Comparison of ENCODE assay signal across 8 mouse cellular contexts in genomic region chr13:23764324-23765171, GRCm38 (mm10). TPM values are rescaled to one million over a fixed set of nuclear protein-coding genes. Genes with fewer than 3 reads are reported as not detected.
DNase-seq lines count a peak whose midpoint lies in the region; ATAC-seq and TF ChIP-seq lines count a peak whose summit lies in the region.

No protein-coding gene starts in this region.

- H3K9ac ChIP-seq in kidney, embryonic 14.5 days (ENCODE audit: low read depth, low read length): peak overlapping the region; percentile 81
- H3K9ac ChIP-seq in hindbrain, embryonic 11.5 days (ENCODE audit: low read depth, low read length): peak overlapping the region; percentile 82
- H3K9ac ChIP-seq in midbrain, embryonic 13.5 days (replicated peaks): peak overlapping the region; percentile 74

- no peak for TF ChIP-seq CTCF in bone marrow, adult 2 months (IDR thresholded peaks at IDR 0.05; ENCODE audit: control insufficient read depth, insufficient read depth, low read length)

- no peaks in the 10 kb centered on the region for H3K9me3 ChIP-seq in kidney, embryonic 14.5 days (ENCODE audit: control insufficient read depth, low read length)
- no peaks in the 10 kb centered on the region for H3K9me3 ChIP-seq in hindbrain, embryonic 11.5 days (ENCODE audit: control insufficient read depth, low read length)
- no peaks in the 10 kb centered on the region for H3K9me3 ChIP-seq in midbrain, embryonic 13.5 days

- H3K4me3 ChIP-seq in kidney, embryonic 14.5 days (ENCODE audit: low read length): peak overlapping the region; percentile 57
- peak overlapping the region; percentile 71 for H3K4me3 ChIP-seq in bone marrow, adult 2 months (replicated peaks; ENCODE audit: control insufficient read depth, low read depth, low read length)
- peak overlapping the region; percentile 57 for H3K4me3 ChIP-seq in hindbrain, embryonic 11.5 days (ENCODE audit: low read depth, low read length)
- peak overlapping the region; percentile 59 for H3K4me3 ChIP-seq in midbrain, embryonic 13.5 days (replicated peaks)

- TF ChIP-seq POLR2A in bone marrow, adult 2 months (IDR thresholded peaks at IDR 0.05; ENCODE audit: borderline replicate concordance, control insufficient read depth, low read depth, low read length): no peak

- H3K4me1 ChIP-seq in kidney, embryonic 14.5 days (ENCODE audit: control insufficient read depth, insufficient read depth, low read length): peaks cover 18% of the 10 kb centered on the region; the same call in 1 of the 2 replicates
- peaks cover 2% of the 10 kb centered on the region; the same call in 1 of the 2 replicates for H3K4me1 ChIP-seq in bone marrow, adult 2 months (ENCODE audit: control insufficient read depth, insufficient read depth, low read length)
- H3K4me1 ChIP-seq in hindbrain, embryonic 11.5 days (replicated peaks; ENCODE audit: control insufficient read depth, insufficient read depth, low read length): peaks cover 5% of the 10 kb centered on the region; the same call in 1 of the 2 replicates
- H3K4me1 ChIP-seq in midbrain, embryonic 13.5 days (replicated peaks): peaks cover 30% of the 10 kb centered on the region

- WGBS in kidney, embryonic 14.5 days: 39% methylated on average over 12 of the region's 12 CpGs
- whole genome bisulfite sequencing in bone marrow, adult 2 months: 47% methylated on average over 12 of the region's 12 CpGs
- WGBS in hindbrain, embryonic 11.5 days: 35% methylated on average over 12 of the region's 12 CpGs
- WGBS in midbrain, embryonic 13.5 days: 26% methylated on average over 12 of the region's 12 CpGs

- no peak for DNase-seq in kidney, postnatal 14 days
- no peak for DNase-seq in hindbrain, embryonic 11.5 days (ENCODE audit: low spot score)
- no peak for DNase-seq in adipocyte (ENCODE audit: low spot score)
- no peak for DNase-seq in spleen, adult 12 weeks (ENCODE audit: low spot score)

- peak overlapping the region; percentile 55 for H3K4me2 ChIP-seq in kidney, embryonic 14.5 days (replicated peaks; ENCODE audit: low read depth, low read length)
- H3K4me2 ChIP-seq in hindbrain, embryonic 11.5 days (replicated peaks; ENCODE audit: low read depth, low read length): peak overlapping the region; percentile 89
- peak overlapping the region; percentile 87 for H3K4me2 ChIP-seq in midbrain, embryonic 13.5 days (replicated peaks)

- no peaks in the 10 kb centered on the region for H3K27me3 ChIP-seq in kidney, embryonic 14.5 days (ENCODE audit: control insufficient read depth, insufficient read depth, low read length)
- H3K27me3 ChIP-seq in hindbrain, embryonic 11.5 days (ENCODE audit: control insufficient read depth, insufficient read depth, low read length): no peaks in the 10 kb centered on the region
- H3K27me3 ChIP-seq in midbrain, embryonic 13.5 days: no peaks in the 10 kb centered on the region

- ATAC-seq in kidney, embryonic 14.5 days (ENCODE audit: low FRiP score, low TSS enrichment): no peak
- ATAC-seq in hindbrain, embryonic 11.5 days (ENCODE audit: low FRiP score): no peak
- ATAC-seq in midbrain, embryonic 13.5 days: no peak
- ATAC-seq in monocyte, adult 5-6 weeks (replicated peaks; ENCODE audit: insufficient number of reproducible peaks, low FRiP score, low TSS enrichment, poor library complexity, severe bottlenecking): no peak

- no peaks in the 10 kb centered on the region for H3K36me3 ChIP-seq in kidney, embryonic 14.5 days (ENCODE audit: control insufficient read depth, insufficient read depth, low read length)
- no peaks in the 10 kb centered on the region for H3K36me3 ChIP-seq in hindbrain, embryonic 11.5 days (ENCODE audit: control insufficient read depth, insufficient read depth, low read length)
- no peaks in the 10 kb centered on the region for H3K36me3 ChIP-seq in midbrain, embryonic 13.5 days

- H3K27ac ChIP-seq in kidney, embryonic 14.5 days (ENCODE audit: low read depth, low read length): peak overlapping the region; percentile 98
- peak overlapping the region; percentile 94 for H3K27ac ChIP-seq in bone marrow, adult 2 months (ENCODE audit: control insufficient read depth, insufficient read depth, low read depth, low read length, poor library complexity)
- no peak overlapping the region; the same call in 1 of the 2 replicates for H3K27ac ChIP-seq in hindbrain, embryonic 11.5 days (ENCODE audit: low read depth, low read length)
- peak overlapping the region; percentile 85 for H3K27ac ChIP-seq in midbrain, embryonic 13.5 days

RNA-seq across cellular contexts. Expression of gene Hist1h1a, which starts 1.1 kb away (rescaled TPM):
- 3.5 and 6.5 TPM in 2 replicates for polyA plus RNA-seq in kidney, embryonic 14.5 days (2014; fragmentation: Nextera tagmentation; extraction: Ambion mirVana)
- 38.3 and 41.6 TPM in 2 replicates for polyA plus RNA-seq in bone marrow, adult 2 months (2011; ENCODE audit: insufficient read depth, insufficient read length, low replicate concordance, missing spikeins)
- polyA plus RNA-seq in hindbrain, embryonic 11.5 days (2014; fragmentation: Nextera tagmentation; extraction: Ambion mirVana): 2.4 and 3.7 TPM in 2 replicates
- polyA plus RNA-seq in midbrain, embryonic 13.5 days (2015; fragmentation: Nextera tagmentation; extraction: Ambion mirVana): 1.6 and 2.2 TPM in 2 replicates
- total RNA-seq in monocyte, adult 5-6 weeks (2017): 55.4 to 86.3 TPM (median 64.8 TPM) in 3 replicates

RNA-seq across cellular contexts. Expression of gene Hist1h3a, which starts 2.4 kb away (rescaled TPM):
- polyA plus RNA-seq in kidney, embryonic 14.5 days (2014; fragmentation: Nextera tagmentation; extraction: Ambion mirVana): 8.8 and 11.6 TPM in 2 replicates
- polyA plus RNA-seq in bone marrow, adult 2 months (2011; ENCODE audit: insufficient read depth, insufficient read length, low replicate concordance, missing spikeins): 11.4 and 30.9 TPM in 2 replicates
- polyA plus RNA-seq in hindbrain, embryonic 11.5 days (2014; fragmentation: Nextera tagmentation; extraction: Ambion mirVana): 3.4 and 5.3 TPM in 2 replicates
- 1.4 and 3.3 TPM in 2 replicates for polyA plus RNA-seq in midbrain, embryonic 13.5 days (2015; fragmentation: Nextera tagmentation; extraction: Ambion mirVana)
- 4.6 to 86.2 TPM (median 18.3 TPM) in 3 replicates for total RNA-seq in monocyte, adult 5-6 weeks (2017)

RNA-seq across cellular contexts. Expression of gene Hist1h4a, which starts 3.5 kb away (rescaled TPM):
- polyA plus RNA-seq in kidney, embryonic 14.5 days (2014; fragmentation: Nextera tagmentation; extraction: Ambion mirVana): 1.3 and 1.9 TPM in 2 replicates
- polyA plus RNA-seq in bone marrow, adult 2 months (2011; ENCODE audit: insufficient read depth, insufficient read length, low replicate concordance, missing spikeins): 62.7 and 98.3 TPM in 2 replicates
- 0.32 TPM in 1 of 2 replicates, not detected in the other for polyA plus RNA-seq in hindbrain, embryonic 11.5 days (2014; fragmentation: Nextera tagmentation; extraction: Ambion mirVana)
- 0.44 and 0.57 TPM in 2 replicates for polyA plus RNA-seq in midbrain, embryonic 13.5 days (2015; fragmentation: Nextera tagmentation; extraction: Ambion mirVana)
- total RNA-seq in monocyte, adult 5-6 weeks (2017): 43.2 to 186 TPM (median 59.3 TPM) in 3 replicates

RNA-seq across cellular contexts. Expression of gene Trim38, which starts 5.2 kb away (rescaled TPM):
- not detected in 2 replicates for polyA plus RNA-seq in kidney, embryonic 14.5 days (2014; fragmentation: Nextera tagmentation; extraction: Ambion mirVana)
- not detected in 2 replicates for polyA plus RNA-seq in bone marrow, adult 2 months (2011; ENCODE audit: insufficient read depth, insufficient read length, low replicate concordance, missing spikeins)
- polyA plus RNA-seq in hindbrain, embryonic 11.5 days (2014; fragmentation: Nextera tagmentation; extraction: Ambion mirVana): not detected in 2 replicates
- polyA plus RNA-seq in midbrain, embryonic 13.5 days (2015; fragmentation: Nextera tagmentation; extraction: Ambion mirVana): 0.15 TPM in 1 of 2 replicates, not detected in the other
- total RNA-seq in monocyte, adult 5-6 weeks (2017): not detected in 3 replicates

RNA-seq across cellular contexts. Expression of gene Hist1h4b, which starts 7.7 kb away (rescaled TPM):
- polyA plus RNA-seq in kidney, embryonic 14.5 days (2014; fragmentation: Nextera tagmentation; extraction: Ambion mirVana): 7.0 and 9.2 TPM in 2 replicates
- polyA plus RNA-seq in bone marrow, adult 2 months (2011; ENCODE audit: insufficient read depth, insufficient read length, low replicate concordance, missing spikeins): 275 and 281 TPM in 2 replicates
- 3.6 and 4.8 TPM in 2 replicates for polyA plus RNA-seq in hindbrain, embryonic 11.5 days (2014; fragmentation: Nextera tagmentation; extraction: Ambion mirVana)
- polyA plus RNA-seq in midbrain, embryonic 13.5 days (2015; fragmentation: Nextera tagmentation; extraction: Ambion mirVana): 4.6 and 5.2 TPM in 2 replicates
- total RNA-seq in monocyte, adult 5-6 weeks (2017): 10.8 to 62.1 TPM (median 12.1 TPM) in 3 replicates

Comparison
In these comparisons a context has a peak if more than half of its experiments do, and no peak if none do; other contexts are left out.
1. RNA of gene Hist1h4a, which starts 3.5 kb away (polyA plus RNA-seq): 62.7 to 98.3 TPM in bone marrow, adult 2 months; 1.3 to 1.9 TPM in kidney, embryonic 14.5 days, 0.44 to 0.57 TPM in midbrain, embryonic 13.5 days and 0.32 TPM in hindbrain, embryonic 11.5 days; every median in the first group is over 10 times any median in the second.
2. Peak in every context shown above with its lines, with median percentiles within 50 percentile points of each other: H3K4me2 ChIP-seq, H3K4me3 ChIP-seq and H3K9ac ChIP-seq.